Mouse (Mus musculus) forebrain, embryonic 12.5 days (tissue): ENCODE data around the gene Fh1. TPM values are rescaled to one million over a fixed set of nuclear protein-coding genes. Genes with fewer than 3 reads are reported as not detected.

Experiments used
- ATAC-seq: fragments of 200-750 bp; cut with Nextera tagmentation; 2 replicates; pipeline ENCODE4 v1.8.0; 2017; ENCODE audit warnings: moderate TSS enrichment; ENCODE audit not compliant: low FRiP score
- H3K27ac ChIP-seq: fragments of 300-500 bp; sonication (generic); 2 replicates; pipeline ENCODE4 v1.5.1; 2016; ENCODE audit warnings: mild to moderate bottlenecking
- H3K27me3 ChIP-seq: fragments of 300-500 bp; sonication (generic); 2 replicates; pipeline ENCODE4 v1.6.1; 2016; ENCODE audit warnings: mild to moderate bottlenecking
- H3K36me3 ChIP-seq: fragments of 300-500 bp; sonication (generic); replicated peaks from 2 replicates; pipeline ENCODE4 v1.6.1; 2016; ENCODE audit warnings: mild to moderate bottlenecking
- H3K4me1 ChIP-seq: fragments of 300-500 bp; sonication (generic); 2 replicates; pipeline ENCODE4 v1.6.1; 2016
- H3K4me2 ChIP-seq: fragments of 300-500 bp; sonication (generic); 2 replicates; pipeline ENCODE4 v1.6.1; 2016; ENCODE audit warnings: mild to moderate bottlenecking, moderate library complexity
- H3K4me3 ChIP-seq: fragments of 300-500 bp; sonication (generic); replicated peaks from 2 replicates; pipeline ENCODE4 v1.5.1; 2016; ENCODE audit warnings: mild to moderate bottlenecking
- H3K9ac ChIP-seq: fragments of 300-500 bp; sonication (generic); 2 replicates; pipeline ENCODE4 v1.6.1; 2016; ENCODE audit warnings: mild to moderate bottlenecking
- H3K9me3 ChIP-seq: fragments of 300-500 bp; sonication (generic); 2 replicates; pipeline ENCODE4 v1.6.1; 2016
- WGBS: fragments of 180-500 bp; shearing (Covaris S2); methylation state at CpG from one replicate; pipeline ENCODE4 v1.1.7; 2016; 5-methylcytosine and 5-hydroxymethylcytosine counted together
- polyA plus RNA-seq: library from polyadenylated mRNA; unstranded; fragments of >200 nt; fragmentation: Nextera tagmentation; extraction: Ambion mirVana; gene quantifications from 2 replicates; pipeline ENCODE4 v1.2.1, GENCODE M21; 2016

The Fh1 gene
- polyA plus RNA-seq, 1 experiment from 2014 or later: 79.8 TPM

GRCm38 (mm10) chr1:175574129-175574528 is 51.3 kb downstream of the Fh1 start:
- H3K27ac ChIP-seq: no peak overlapping the region
- no peaks in the 10 kb centered on the region for H3K4me1 ChIP-seq
- H3K9me3 ChIP-seq: no peaks in the 10 kb centered on the region
- WGBS: 95% methylated on average over 2 of the region's 2 CpGs
- H3K36me3 ChIP-seq: no peaks in the 10 kb centered on the region
- H3K4me2 ChIP-seq: no peak overlapping the region
- ATAC-seq: no peak
- H3K4me3 ChIP-seq: no peak overlapping the region
- no peak overlapping the region for H3K9ac ChIP-seq
- H3K27me3 ChIP-seq: no peaks in the 10 kb centered on the region

- no peak overlapping the region for H3K9ac ChIP-seq
- no peaks in the 10 kb centered on the region for H3K27me3 ChIP-seq
- no peak overlapping the region for H3K4me3 ChIP-seq
- no peak overlapping the region for H3K4me2 ChIP-seq
- ATAC-seq: no peak
- no peak overlapping the region for H3K27ac ChIP-seq
- 71% methylated on average over 6 of the region's 6 CpGs for WGBS
- H3K36me3 ChIP-seq: no peaks in the 10 kb centered on the region
- H3K4me1 ChIP-seq: no peaks in the 10 kb centered on the region
- H3K9me3 ChIP-seq: no peaks in the 10 kb centered on the region
Measured at GRCm38 (mm10) chr1:175565579-175566103, 59.8 kb downstream of the Fh1 start.

- Histone ChIP-seq H3K9me3 (no peaks in the 10 kb centered on the region), H3K9ac (no peak overlapping the region), H3K4me1 (no peaks in the 10 kb centered on the region), H3K4me3 (no peak overlapping the region), H3K4me2 (no peak overlapping the region), H3K27me3 (no peaks in the 10 kb centered on the region), H3K27ac (no peak overlapping the region), H3K36me3 (no peaks in the 10 kb centered on the region)
- no peak for ATAC-seq
- WGBS: 91% methylated on average over 4 of the region's 4 CpGs
Measured at GRCm38 (mm10) chr1:175564321-175564720, 61.1 kb downstream of the Fh1 start.

GRCm38 (mm10) chr1:175562379-175562778 is 63.1 kb downstream of the Fh1 start:
- no peaks in the 10 kb centered on the region for H3K4me1 ChIP-seq
- H3K9me3 ChIP-seq: no peaks in the 10 kb centered on the region
- no peak overlapping the region for H3K4me3 ChIP-seq
- H3K27ac ChIP-seq: no peak overlapping the region
- no peak overlapping the region for H3K9ac ChIP-seq
- no peak overlapping the region for H3K4me2 ChIP-seq
- H3K27me3 ChIP-seq: no peaks in the 10 kb centered on the region
- WGBS: 96% methylated on average over 2 of the region's 2 CpGs
- no peaks in the 10 kb centered on the region for H3K36me3 ChIP-seq
- ATAC-seq: no peak

- H3K9me3 ChIP-seq: no peaks in the 10 kb centered on the region
- no peak for ATAC-seq
Measured at GRCm38 (mm10) chr1:175561806-175562205, 63.6 kb downstream of the Fh1 start.

GRCm38 (mm10) chr1:175554641-175555040 is 70.8 kb downstream of the Fh1 start:
- WGBS: 87% methylated on average over 1 of the region's 1 CpGs
- no peaks in the 10 kb centered on the region for H3K27me3 ChIP-seq
- H3K27ac ChIP-seq: no peak overlapping the region
- H3K4me3 ChIP-seq: no peak overlapping the region
- H3K4me1 ChIP-seq: no peaks in the 10 kb centered on the region
- H3K36me3 ChIP-seq: no peaks in the 10 kb centered on the region
- no peak overlapping the region for H3K9ac ChIP-seq
- no peak overlapping the region for H3K4me2 ChIP-seq
- H3K9me3 ChIP-seq: no peaks in the 10 kb centered on the region
- no peak for ATAC-seq

More at GRCm38 (mm10) chr1:175561806-175562205, 63.6 kb downstream of the Fh1 start:
- Histone ChIP-seq H3K27ac (no peak overlapping the region), H3K9ac (no peak overlapping the region), H3K36me3 (no peaks in the 10 kb centered on the region), H3K4me2 (no peak overlapping the region), H3K4me1 (no peaks in the 10 kb centered on the region), H3K27me3 (no peaks in the 10 kb centered on the region), H3K4me3 (no peak overlapping the region)

GRCm38 (mm10) chr1:175552474-175552873 is 73.0 kb downstream of the Fh1 start:
- Histone ChIP-seq H3K4me3 (no peak overlapping the region), H3K27me3 (no peaks in the 10 kb centered on the region), H3K9me3 (no peaks in the 10 kb centered on the region), H3K27ac (no peak overlapping the region), H3K4me2 (no peak overlapping the region), H3K36me3 (no peaks in the 10 kb centered on the region), H3K9ac (no peak overlapping the region), H3K4me1 (no peaks in the 10 kb centered on the region)
- 91% methylated on average over 3 of the region's 3 CpGs for WGBS
- ATAC-seq: no peak

- H3K27ac ChIP-seq: no peak overlapping the region
- WGBS: 91% methylated on average over 1 of the region's 1 CpGs
- no peaks in the 10 kb centered on the region for H3K9me3 ChIP-seq
- H3K4me2 ChIP-seq: no peak overlapping the region
- H3K4me3 ChIP-seq: no peak overlapping the region
- H3K27me3 ChIP-seq: no peaks in the 10 kb centered on the region
- H3K36me3 ChIP-seq: no peaks in the 10 kb centered on the region
- no peak for ATAC-seq
- no peak overlapping the region for H3K9ac ChIP-seq
- no peaks in the 10 kb centered on the region for H3K4me1 ChIP-seq
Measured at GRCm38 (mm10) chr1:175550586-175550985, 74.8 kb downstream of the Fh1 start.

Other genes starting within 250 kb of the Fh1 start
- 6.6 and 7.2 TPM in 2 replicates for gene Rgs7, start 133.1 kb downstream of the Fh1 start, polyA plus RNA-seq
- gene Kmo, start 5.3 kb downstream of the Fh1 start, polyA plus RNA-seq: 0.09 TPM in 1 of 2 replicates, not detected in the other
- 7.7 and 8.5 TPM in 2 replicates for gene Opn3, start 67.1 kb upstream of the Fh1 start, polyA plus RNA-seq
- gene Chml, start 67.3 kb upstream of the Fh1 start, polyA plus RNA-seq: 6.2 and 6.5 TPM in 2 replicates
- gene Wdr64, start 73.0 kb upstream of the Fh1 start, polyA plus RNA-seq: not detected in 2 replicates